Mouse (Mus musculus) myocyte (in vitro differentiated cells): ENCODE data around the gene Cd164.

Experiments used
- E2F4 ChIP-seq: IDR thresholded peaks from one replicate; pipeline ENCODE4 v1.6.1; 2011; ENCODE audit warnings: mild to moderate bottlenecking, control low read depth, moderate library complexity; ENCODE audit not compliant: insufficient read depth
- MAX ChIP-seq: IDR thresholded peaks from one replicate; pipeline ENCODE4 v1.6.1; 2011; ENCODE audit warnings: low read depth, mild to moderate bottlenecking, control low read depth
- MYOD1 ChIP-seq, 3 experiments: IDR thresholded peaks; one replicate each; pipeline ENCODE4 v1.6.1; 2011; ENCODE audit warnings: control low read depth in 2 of 3, low read depth in 2 of 3, mild to moderate bottlenecking in 2 of 3, moderate library complexity in 1 of 3; ENCODE audit not compliant: insufficient read length in 2 of 3, control insufficient read depth in 1 of 3
- POLR2A ChIP-seq: IDR thresholded peaks from one replicate; pipeline ENCODE4 v1.6.1; 2011; ENCODE audit warnings: low read depth, mild to moderate bottlenecking, control low read depth, moderate library complexity; ENCODE audit not compliant: insufficient read length
- POLR2AphosphoS2 ChIP-seq: IDR thresholded peaks from one replicate; pipeline ENCODE4 v1.6.1; 2011; ENCODE audit warnings: low read depth, control low read depth; ENCODE audit not compliant: insufficient read length
- REST ChIP-seq: IDR thresholded peaks from one replicate; pipeline ENCODE4 v1.6.1; 2011; ENCODE audit warnings: mild to moderate bottlenecking, control low read depth, moderate library complexity; ENCODE audit not compliant: insufficient read depth, insufficient read length
- TCF12 ChIP-seq: IDR thresholded peaks from one replicate; pipeline ENCODE4 v1.6.1; 2011; ENCODE audit warnings: mild to moderate bottlenecking, control low read depth; ENCODE audit not compliant: poor library complexity, insufficient read depth, severe bottlenecking
- TCF3 ChIP-seq: IDR thresholded peaks from one replicate; pipeline ENCODE4 v1.6.1; 2011; ENCODE audit warnings: low read depth, control low read depth; ENCODE audit not compliant: insufficient read length
- USF1 ChIP-seq: IDR thresholded peaks from one replicate; pipeline ENCODE4 v1.6.1; 2011; ENCODE audit warnings: low read depth, mild to moderate bottlenecking, control low read depth, moderate library complexity

- TF ChIP-seq POLR2A (no peak), REST (no peak), TCF12 (no peak), E2F4 (no peak), POLR2AphosphoS2 (no peak), TCF3 (no peak), MAX (no peak), MYOD1 (IDR thresholded peaks at IDR 0.05; ENCODE audit: control insufficient read depth in 1 of 3, insufficient read length in 2 of 3, low read depth in 2 of 3) (no peak), USF1 (no peak)
These were observed 39.2 kb downstream of the Cd164 start for GRCm38 (mm10) chr10:41558401-41558800.
